Mouse (Mus musculus): ENCODE measurements around the gene Cd37. TPM values are rescaled to one million over a fixed set of nuclear protein-coding genes. Genes with fewer than 3 reads are reported as not detected.

Cd37 gene
- polyA plus RNA-seq, 1 experiment from 2014 or later = 31.8 TPM

GRCm38 (mm10) chr7:45183672-45184071, 55.2 kb downstream of the Cd37 start:
- no peak for ATAC-seq
- no peak overlapping the region for H3K4me3 ChIP-seq (ENCODE audit: low read depth, low read length)
- H3K9ac ChIP-seq (replicated peaks) = no peak overlapping the region
- H3K9me3 ChIP-seq (ENCODE audit: low read length) = no peaks in the 10 kb centered on the region
- no peak for DNase-seq
- peaks cover 88% of the 10 kb centered on the region for H3K27me3 ChIP-seq (ENCODE audit: insufficient read depth, low read length)
- H3K36me3 ChIP-seq (replicated peaks; ENCODE audit: insufficient read depth, low read length) = no peaks in the 10 kb centered on the region
- 55% methylated on average over 7 of the region's 7 CpGs for WGBS (ENCODE audit: insufficient replicate concordance)
- no peak overlapping the region for H3K4me2 ChIP-seq (ENCODE audit: low read depth, low read length)
- no peak for TF ChIP-seq EP300 (IDR thresholded peaks at IDR 0.05; ENCODE audit: low read depth)
- TF ChIP-seq CTCF (IDR thresholded peaks at IDR 0.05; ENCODE audit: low read depth) = no peak
- H3K27ac ChIP-seq (ENCODE audit: low read depth) = no peak overlapping the region
- H3K4me1 ChIP-seq (ENCODE audit: insufficient read depth) = peaks cover 7% of the 10 kb centered on the region

Other genes starting within 250 kb of the Cd37 start
- 35.9 and 38.0 TPM in 2 replicates for gene Irf3, start 241.5 kb downstream of the Cd37 start, polyA plus RNA-seq (2015; fragmentation: Nextera tagmentation; extraction: Ambion mirVana)
- gene Bcl2l12, start 240.4 kb downstream of the Cd37 start, polyA plus RNA-seq (2015; fragmentation: Nextera tagmentation; extraction: Ambion mirVana) = 11.7 and 13.1 TPM in 2 replicates
- 7.5 and 8.1 TPM in 2 replicates for gene Scaf1, start 222.8 kb downstream of the Cd37 start, polyA plus RNA-seq (2015; fragmentation: Nextera tagmentation; extraction: Ambion mirVana)
- 25.4 and 31.4 TPM in 2 replicates for gene Rras, start 221.2 kb downstream of the Cd37 start, polyA plus RNA-seq (2015; fragmentation: Nextera tagmentation; extraction: Ambion mirVana)
- 1.6 and 1.7 TPM in 2 replicates for gene Prr12, start 186.2 kb downstream of the Cd37 start, polyA plus RNA-seq (2015; fragmentation: Nextera tagmentation; extraction: Ambion mirVana)
- gene Nosip, start 176.7 kb downstream of the Cd37 start, polyA plus RNA-seq (2015; fragmentation: Nextera tagmentation; extraction: Ambion mirVana) = 22.2 and 22.6 TPM in 2 replicates
- 19.7 and 20.4 TPM in 2 replicates for gene Prrg2, start 176.4 kb downstream of the Cd37 start, polyA plus RNA-seq (2015; fragmentation: Nextera tagmentation; extraction: Ambion mirVana)
- gene Rcn3, start 146.9 kb downstream of the Cd37 start, polyA plus RNA-seq (2015; fragmentation: Nextera tagmentation; extraction: Ambion mirVana) = 17.1 and 17.9 TPM in 2 replicates
- 150 and 154 TPM in 2 replicates for gene Fcgrt, start 135.3 kb downstream of the Cd37 start, polyA plus RNA-seq (2015; fragmentation: Nextera tagmentation; extraction: Ambion mirVana)
- gene Rps11, start 114.7 kb downstream of the Cd37 start, polyA plus RNA-seq (2015; fragmentation: Nextera tagmentation; extraction: Ambion mirVana) = 681 and 696 TPM in 2 replicates
- gene Rpl13a, start 110.4 kb downstream of the Cd37 start, polyA plus RNA-seq (2015; fragmentation: Nextera tagmentation; extraction: Ambion mirVana) = 938 and 993 TPM in 2 replicates
- 0.27 and 0.70 TPM in 2 replicates for gene Gm45713, start 102.9 kb downstream of the Cd37 start, polyA plus RNA-seq (2015; fragmentation: Nextera tagmentation; extraction: Ambion mirVana)
- 2.0 and 2.3 TPM in 2 replicates for gene Flt3l, start 102.7 kb downstream of the Cd37 start, polyA plus RNA-seq (2015; fragmentation: Nextera tagmentation; extraction: Ambion mirVana)
- gene Pih1d1, start 84.8 kb downstream of the Cd37 start, polyA plus RNA-seq (2015; fragmentation: Nextera tagmentation; extraction: Ambion mirVana) = 37.6 and 37.8 TPM in 2 replicates
- gene Aldh16a1, start 84.5 kb downstream of the Cd37 start, polyA plus RNA-seq (2015; fragmentation: Nextera tagmentation; extraction: Ambion mirVana) = 26.8 and 29.6 TPM in 2 replicates
- gene Slc17a7, start 75.2 kb downstream of the Cd37 start, polyA plus RNA-seq (2015; fragmentation: Nextera tagmentation; extraction: Ambion mirVana) = not detected in 2 replicates
- gene Gfy, start 59.5 kb downstream of the Cd37 start, polyA plus RNA-seq (2015; fragmentation: Nextera tagmentation; extraction: Ambion mirVana) = not detected in 2 replicates
- gene Pth2, start 58.1 kb downstream of the Cd37 start, polyA plus RNA-seq (2015; fragmentation: Nextera tagmentation; extraction: Ambion mirVana) = not detected in 2 replicates
- gene Ccdc155, start 34.2 kb downstream of the Cd37 start, polyA plus RNA-seq (2015; fragmentation: Nextera tagmentation; extraction: Ambion mirVana) = 0.06 TPM in 1 of 2 replicates, not detected in the other
- gene Dkkl1, start 27.0 kb downstream of the Cd37 start, polyA plus RNA-seq (2015; fragmentation: Nextera tagmentation; extraction: Ambion mirVana) = 0.95 and 1.5 TPM in 2 replicates
- gene Tead2, start 23.4 kb downstream of the Cd37 start, polyA plus RNA-seq (2015; fragmentation: Nextera tagmentation; extraction: Ambion mirVana) = 15.5 and 20.2 TPM in 2 replicates
- gene Slc6a16, start 2.0 kb upstream of the Cd37 start, polyA plus RNA-seq (2015; fragmentation: Nextera tagmentation; extraction: Ambion mirVana) = 0.46 and 0.49 TPM in 2 replicates
- 0.32 and 0.43 TPM in 2 replicates for gene Slc6a21, start 38.4 kb upstream of the Cd37 start, polyA plus RNA-seq (2015; fragmentation: Nextera tagmentation; extraction: Ambion mirVana)
- gene Trpm4, start 94.7 kb upstream of the Cd37 start, polyA plus RNA-seq (2015; fragmentation: Nextera tagmentation; extraction: Ambion mirVana) = 6.9 and 7.0 TPM in 2 replicates
- gene Hrc, start 96.2 kb upstream of the Cd37 start, polyA plus RNA-seq (2015; fragmentation: Nextera tagmentation; extraction: Ambion mirVana) = 0.05 and 0.31 TPM in 2 replicates
- not detected in 2 replicates for gene Ppfia3, start 127.9 kb upstream of the Cd37 start, polyA plus RNA-seq (2015; fragmentation: Nextera tagmentation; extraction: Ambion mirVana)
- not detected in 2 replicates for gene Lin7b, start 131.5 kb upstream of the Cd37 start, polyA plus RNA-seq (2015; fragmentation: Nextera tagmentation; extraction: Ambion mirVana)
- 53.7 and 57.2 TPM in 2 replicates for gene Snrnp70, start 156.6 kb upstream of the Cd37 start, polyA plus RNA-seq (2015; fragmentation: Nextera tagmentation; extraction: Ambion mirVana)
- gene Kcna7, start 166.5 kb upstream of the Cd37 start, polyA plus RNA-seq (2015; fragmentation: Nextera tagmentation; extraction: Ambion mirVana) = 0.05 TPM in 1 of 2 replicates, not detected in the other
- 0.05 and 0.15 TPM in 2 replicates for gene Ntf5, start 174.6 kb upstream of the Cd37 start, polyA plus RNA-seq (2015; fragmentation: Nextera tagmentation; extraction: Ambion mirVana)
- gene Lhb, start 181.7 kb upstream of the Cd37 start, polyA plus RNA-seq (2015; fragmentation: Nextera tagmentation; extraction: Ambion mirVana) = not detected in 2 replicates
- 3.3 TPM in 2 replicates for gene Gys1, start 195.7 kb upstream of the Cd37 start, polyA plus RNA-seq (2015; fragmentation: Nextera tagmentation; extraction: Ambion mirVana)
- 30.1 and 36.5 TPM in 2 replicates for gene Ruvbl2, start 199.0 kb upstream of the Cd37 start, polyA plus RNA-seq (2015; fragmentation: Nextera tagmentation; extraction: Ambion mirVana)
- gene Ftl1, start 220.8 kb upstream of the Cd37 start, polyA plus RNA-seq (2015; fragmentation: Nextera tagmentation; extraction: Ambion mirVana) = 5,147 and 5,518 TPM in 2 replicates
- gene Bax, start 227.8 kb upstream of the Cd37 start, polyA plus RNA-seq (2015; fragmentation: Nextera tagmentation; extraction: Ambion mirVana) = 59.6 and 60.8 TPM in 2 replicates
- gene Tulp2, start 242.8 kb upstream of the Cd37 start, polyA plus RNA-seq (2015; fragmentation: Nextera tagmentation; extraction: Ambion mirVana) = 0.22 and 0.30 TPM in 2 replicates
- gene Gm45808, start 247.7 kb upstream of the Cd37 start, polyA plus RNA-seq (2015; fragmentation: Nextera tagmentation; extraction: Ambion mirVana) = 0.15 and 0.33 TPM in 2 replicates
- gene Dhdh, start 249.7 kb upstream of the Cd37 start, polyA plus RNA-seq (2015; fragmentation: Nextera tagmentation; extraction: Ambion mirVana) = 8.4 and 9.5 TPM in 2 replicates